Mouse (Mus musculus): ENCODE data around the gene Chil5. TPM values are rescaled to one million over a fixed set of nuclear protein-coding genes. Genes with fewer than 3 reads are reported as not detected.
"Not testable (repeated sequence)": the region's sequence is repeated elsewhere in the genome, so short reads cannot be mapped to it uniquely, and the experiment has no call there.

The Chil5 gene
- not detected in 2 replicates for polyA plus RNA-seq (2016; fragmentation: Nextera tagmentation; extraction: Ambion mirVana)

GRCm38 (mm10) chr3:106032781-106033180 is at the start of gene Chil5:
Chil5 (minus strand) TSS chr3:106032814.
- Histone ChIP-seq H3K27me3 (replicated peaks) (no peaks in the 10 kb centered on the region), H3K4me1 (no peaks in the 10 kb centered on the region), H3K9me3 (replicated peaks) (no peaks in the 10 kb centered on the region), H3K4me3 (no peak within 1 kb of the TSS), H3K27ac (no peak within 1 kb of the TSS), H3K4me2 (no peak within 1 kb of the TSS), H3K9ac (no peak within 1 kb of the TSS), H3K36me3 (no peaks in the 10 kb centered on the region)
- no peak for ATAC-seq
- WGBS (ENCODE audit: insufficient replicate concordance) = 81% methylated on average over 1 of the region's 1 CpGs

GRCm38 (mm10) chr3:106074824-106075223 is 42.2 kb upstream of the Chil5 start:
- no peak overlapping the region for H3K27ac ChIP-seq
- no peak overlapping the region for H3K9ac ChIP-seq
- no peaks in the 10 kb centered on the region for H3K4me1 ChIP-seq
- H3K4me3 ChIP-seq = no peak overlapping the region
- WGBS (ENCODE audit: insufficient replicate concordance) = 43% methylated on average over 1 of the region's 1 CpGs
- H3K27me3 ChIP-seq (replicated peaks) = no peaks in the 10 kb centered on the region
- H3K36me3 ChIP-seq = no peaks in the 10 kb centered on the region
- ATAC-seq = no peak
- no peaks in the 10 kb centered on the region for H3K9me3 ChIP-seq (replicated peaks)
- H3K4me2 ChIP-seq = no peak overlapping the region

- ATAC-seq = no peak
Measured at GRCm38 (mm10) chr3:106070994-106071393, 38.4 kb upstream of the Chil5 start.

GRCm38 (mm10) chr3:106067707-106068106 is 35.1 kb upstream of the Chil5 start:
- H3K9ac ChIP-seq; H3K27ac ChIP-seq; H3K4me2 ChIP-seq; ATAC-seq; H3K9me3 ChIP-seq (replicated peaks); H3K27me3 ChIP-seq (replicated peaks); H3K4me1 ChIP-seq; H3K4me3 ChIP-seq; H3K36me3 ChIP-seq: not testable (repeated sequence)
- WGBS (ENCODE audit: insufficient replicate concordance) = 16% methylated on average over 5 of the region's 5 CpGs

More at GRCm38 (mm10) chr3:106070994-106071393, 38.4 kb upstream of the Chil5 start:
- Histone ChIP-seq H3K27ac (no peak overlapping the region), H3K4me1 (no peaks in the 10 kb centered on the region), H3K4me3 (no peak overlapping the region), H3K36me3 (no peaks in the 10 kb centered on the region), H3K9ac (no peak overlapping the region), H3K9me3 (replicated peaks) (no peaks in the 10 kb centered on the region), H3K4me2 (no peak overlapping the region), H3K27me3 (replicated peaks) (no peaks in the 10 kb centered on the region)
- 67% methylated on average over 2 of the region's 2 CpGs for WGBS (ENCODE audit: insufficient replicate concordance)

- H3K9ac ChIP-seq = no peak overlapping the region
- no peak overlapping the region for H3K4me3 ChIP-seq
- H3K9me3 ChIP-seq (replicated peaks) = no peaks in the 10 kb centered on the region
- no peak for ATAC-seq
- H3K27me3 ChIP-seq (replicated peaks) = no peaks in the 10 kb centered on the region
- no peak overlapping the region for H3K27ac ChIP-seq
- H3K4me1 ChIP-seq = no peaks in the 10 kb centered on the region
- WGBS (ENCODE audit: insufficient replicate concordance) = 53% methylated on average over 3 of the region's 3 CpGs
- H3K36me3 ChIP-seq = no peaks in the 10 kb centered on the region
- H3K4me2 ChIP-seq = no peak overlapping the region
Measured at GRCm38 (mm10) chr3:106057966-106058365, 25.4 kb upstream of the Chil5 start.

- H3K9me3 ChIP-seq (replicated peaks) = no peaks in the 10 kb centered on the region
- H3K27ac ChIP-seq = no peak overlapping the region
- no peak overlapping the region for H3K4me2 ChIP-seq
- H3K4me3 ChIP-seq = no peak overlapping the region
- H3K36me3 ChIP-seq = no peaks in the 10 kb centered on the region
- ATAC-seq = no peak
- no peaks in the 10 kb centered on the region for H3K27me3 ChIP-seq (replicated peaks)
- no peak overlapping the region for H3K9ac ChIP-seq
- no peaks in the 10 kb centered on the region for H3K4me1 ChIP-seq
- 39% methylated on average over 18 of the region's 18 CpGs for WGBS (ENCODE audit: insufficient replicate concordance)
Measured at GRCm38 (mm10) chr3:106051896-106052295, 19.3 kb upstream of the Chil5 start.

GRCm38 (mm10) chr3:106040306-106040705 is 7.7 kb upstream of the Chil5 start:
- Histone ChIP-seq H3K4me1 (no peaks in the 10 kb centered on the region), H3K9ac (no peak overlapping the region), H3K4me3 (no peak overlapping the region), H3K4me2 (no peak overlapping the region), H3K9me3 (replicated peaks) (no peaks in the 10 kb centered on the region), H3K36me3 (no peaks in the 10 kb centered on the region), H3K27ac (no peak overlapping the region), H3K27me3 (replicated peaks) (no peaks in the 10 kb centered on the region)
- no peak for ATAC-seq
- 60% methylated on average over 2 of the region's 2 CpGs for WGBS (ENCODE audit: insufficient replicate concordance)

- no peak overlapping the region for H3K4me3 ChIP-seq
- no peaks in the 10 kb centered on the region for H3K4me1 ChIP-seq
- no peak overlapping the region for H3K9ac ChIP-seq
- no peak for ATAC-seq
- H3K36me3 ChIP-seq = no peaks in the 10 kb centered on the region
- no peak overlapping the region for H3K27ac ChIP-seq
- WGBS (ENCODE audit: insufficient replicate concordance) = 62% methylated on average over 2 of the region's 2 CpGs
- no peaks in the 10 kb centered on the region for H3K9me3 ChIP-seq (replicated peaks)
- H3K27me3 ChIP-seq (replicated peaks) = no peaks in the 10 kb centered on the region
- no peak overlapping the region for H3K4me2 ChIP-seq
Measured at GRCm38 (mm10) chr3:106024135-106024534, 8.5 kb downstream of the Chil5 start.

GRCm38 (mm10) chr3:106021840-106022239 is 10.8 kb downstream of the Chil5 start:
- Histone ChIP-seq H3K4me1 (no peaks in the 10 kb centered on the region), H3K4me3 (no peak overlapping the region), H3K27me3 (replicated peaks) (no peaks in the 10 kb centered on the region), H3K4me2 (no peak overlapping the region), H3K9ac (no peak overlapping the region), H3K9me3 (replicated peaks) (no peaks in the 10 kb centered on the region), H3K27ac (no peak overlapping the region), H3K36me3 (no peaks in the 10 kb centered on the region)
- no peak for ATAC-seq

- Histone ChIP-seq H3K27me3 (replicated peaks) (no peaks in the 10 kb centered on the region), H3K4me3 (no peak within 1 kb of the TSS), H3K27ac (no peak within 1 kb of the TSS), H3K4me1 (no peaks in the 10 kb centered on the region), H3K4me2 (no peak within 1 kb of the TSS), H3K9me3 (replicated peaks) (no peaks in the 10 kb centered on the region), H3K9ac (no peak within 1 kb of the TSS), H3K36me3 (no peaks in the 10 kb centered on the region)
- WGBS (ENCODE audit: insufficient replicate concordance) = 55% methylated on average over 2 of the region's 2 CpGs
- ATAC-seq = no peak
Measured at GRCm38 (mm10) chr3:106014546-106014945, 18.1 kb downstream of the Chil5 start, which contains the start of gene Pifo. Pifo (minus strand) TSS chr3:106014646.

- H3K36me3 ChIP-seq = not testable (repeated sequence)
Measured at GRCm38 (mm10) chr3:106003360-106003759, 29.3 kb downstream of the Chil5 start.

GRCm38 (mm10) chr3:106001416-106002370 is 30.9 kb downstream of the Chil5 start:
- Histone ChIP-seq H3K27ac (no peak overlapping the region), H3K4me3 (no peak overlapping the region), H3K9me3 (replicated peaks) (no peaks in the 10 kb centered on the region), H3K4me1 (no peaks in the 10 kb centered on the region), H3K4me2 (peak overlapping the region; percentile 23; the same call in 1 of the 2 replicates), H3K36me3 (no peaks in the 10 kb centered on the region), H3K27me3 (replicated peaks) (no peaks in the 10 kb centered on the region; the same call in 1 of the 2 replicates), H3K9ac (no peak overlapping the region)
- 18% methylated on average over 17 of the region's 17 CpGs for WGBS (ENCODE audit: insufficient replicate concordance)
- peak; percentile 55; the same call in 1 of the 2 replicates for ATAC-seq

More at GRCm38 (mm10) chr3:106003360-106003759, 29.3 kb downstream of the Chil5 start:
- H3K4me2 ChIP-seq; H3K9me3 ChIP-seq (replicated peaks); ATAC-seq; H3K9ac ChIP-seq; H3K4me1 ChIP-seq; H3K27ac ChIP-seq; H3K4me3 ChIP-seq; H3K27me3 ChIP-seq (replicated peaks): not testable (repeated sequence)
- 44% methylated on average over 10 of the region's 10 CpGs for WGBS (ENCODE audit: insufficient replicate concordance)

Data from liver, embryonic 12.5 days (tissue).